Mouse (Mus musculus) layer of hippocampus, adult 6 months (tissue): ENCODE results near the gene Prpf31. TPM values are rescaled to one million over a fixed set of nuclear protein-coding genes. Genes with fewer than 3 reads are reported as not detected.

Experiments used
- long read RNA-seq, 2 experiments: library from polyadenylated mRNA; unstranded; transcript quantifications; one replicate each; pipeline ENCODE4 v2.0.0; 2019 to 2020
- microRNA-seq: library from miRNA; unstranded; fragments of <30 nt; microRNA quantifications from one replicate; pipeline ENCODE4 v1.2.0, GENCODE M21; 2020
- polyA plus RNA-seq: library from polyadenylated mRNA; unstranded; fragments of <200 nt; fragmentation: Nextera tagmentation; gene quantifications from 2 replicates; pipeline ENCODE4 v1.2.3, GENCODE M21; 2021

Gene Prpf31
- 53.8 and 55.5 TPM in 2 replicates for polyA plus RNA-seq
- long read RNA-seq, experiment 1, transcript Prpf31-201 (14 exons, 3,144 nt), result minor isoform, 17 of 52 reads
- long read RNA-seq, experiment 1, transcript Prpf31-205 (3 exons, 827 nt), result major isoform, 19 of 52 reads
- long read RNA-seq, experiment 1, partial matches to known transcripts, result 12 of 52 reads
- long read RNA-seq, experiment 1, other reads (novel, unspliced or antisense), result 4 of 52 reads
- long read RNA-seq, experiment 2, transcript Prpf31-201 (14 exons, 3,144 nt), result major isoform, 153 of 188 reads
- long read RNA-seq, experiment 2, transcript Prpf31-205 (3 exons, 827 nt), result minor isoform, 6 of 188 reads
- long read RNA-seq, experiment 2, partial matches to known transcripts, result 15 of 188 reads
- long read RNA-seq, experiment 2, other reads (novel, unspliced or antisense), result 13 of 188 reads

GRCm38 (mm10) chr7:3629543-3630477 is at the start of gene Prpf31, which contains the start of gene Tfpt:
TSS of gene Prpf31 (plus strand) at chr7:3629985.
TSS of gene Tfpt (minus strand) at chr7:3629929.

GRCm38 (mm10) chr7:3616057-3616388 is 13.8 kb upstream of the Prpf31 start, which contains the start of gene Oscar:
TSS of gene Oscar (minus strand) at chr7:3616157.

GRCm38 (mm10) chr7:3617242-3617995 is 12.4 kb upstream of the Prpf31 start, which contains the start of gene Ndufa3:
TSS of gene Ndufa3 (plus strand) at chr7:3617373.

DNA sequence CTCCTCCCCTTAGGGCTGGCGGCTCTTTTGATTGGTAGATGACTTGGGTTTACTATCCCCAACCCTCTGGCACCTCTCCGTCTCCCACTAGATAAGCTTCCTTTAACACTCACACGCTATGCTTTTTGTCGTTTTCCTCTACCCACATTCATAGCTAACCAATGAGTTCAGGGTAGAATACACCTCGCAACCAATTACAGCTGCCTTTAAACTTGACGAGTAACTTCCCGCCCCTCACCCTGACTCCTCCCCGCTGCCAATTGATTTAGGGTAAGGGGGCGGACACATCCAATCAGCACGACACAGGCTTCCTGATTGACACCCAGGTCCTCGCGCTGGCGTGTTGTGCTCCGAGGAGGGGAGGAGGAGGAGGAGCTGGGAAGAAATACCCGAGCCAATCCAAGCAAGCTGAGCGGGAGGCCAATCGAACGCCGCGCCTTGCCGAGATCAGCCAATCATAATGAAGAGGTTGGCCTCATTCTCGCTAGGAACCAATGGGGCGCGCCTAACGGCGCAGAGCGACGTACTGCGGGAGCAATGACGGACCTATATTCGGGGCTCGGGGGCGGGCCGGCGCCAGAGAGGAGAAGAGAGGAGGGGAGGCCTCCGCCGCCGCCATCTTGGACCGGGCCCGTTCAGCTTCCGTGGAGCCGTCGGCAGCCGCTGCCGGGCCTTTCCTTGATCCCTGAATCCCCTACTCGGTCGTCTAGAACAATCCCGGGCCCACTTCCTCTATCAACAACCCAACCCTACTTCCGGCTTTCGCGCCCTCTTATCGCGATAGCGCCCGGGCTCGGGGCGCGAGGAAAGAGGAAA is 15.1 kb downstream of the Prpf31 start, which contains the start of gene Cnot3:
Gene Cnot3, plus strand, starts transcription at position 597 of the 816 bp plus-strand sequence.

GRCm38 (mm10) chr7:3665215-3666114 is 35.7 kb downstream of the Prpf31 start, which contains the start of gene Leng1:
TSS of gene Leng1 (minus strand) at chr7:3665840.

DNA sequence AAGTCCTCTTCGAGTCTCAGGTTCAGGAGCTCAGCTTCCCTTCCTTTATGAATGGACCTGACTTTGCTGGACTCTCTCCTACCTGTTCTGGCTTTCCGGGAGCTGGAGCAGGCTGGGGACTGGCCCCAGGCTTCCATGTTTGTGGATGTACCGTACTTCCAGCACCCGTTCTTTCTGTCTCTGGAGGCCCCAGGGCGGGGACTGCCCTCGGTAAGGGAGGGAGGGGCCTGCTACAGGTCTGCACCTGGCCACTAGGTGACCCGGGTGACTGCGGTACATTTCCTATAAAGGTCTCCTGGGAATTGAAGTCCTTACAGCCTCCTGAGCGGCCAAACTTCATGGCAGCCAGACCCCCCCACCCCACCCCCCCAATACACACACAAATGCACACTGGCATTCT is 47.6 kb downstream of the Prpf31 start, which contains the start of gene Tmc4:
Gene Tmc4, minus strand, starts transcription at position 212 of the 400 bp plus-strand sequence.

Small RNAs within 50 kb of the gene (microRNA-seq; reads per million reads assigned to microRNA genes)
- gene Gm25100 (not detected), gene Mir3572 (12.2 reads per million, percentile 34 among the genes with 10 or more reads in this experiment)

Other genes starting within 250 kb of the Prpf31 start
- 32.7 and 32.8 TPM in 2 replicates for gene Cacng8, start 239.3 kb upstream of the Prpf31 start, polyA plus RNA-seq
- gene Cacng6, start 205.8 kb upstream of the Prpf31 start, polyA plus RNA-seq, result 1.1 and 1.6 TPM in 2 replicates
- 0.13 TPM in 1 of 2 replicates, not detected in the other for gene Tarm1, start 127.4 kb upstream of the Prpf31 start, polyA plus RNA-seq
- gene Oscar, start 13.8 kb upstream of the Prpf31 start, polyA plus RNA-seq, result 0.24 and 0.25 TPM in 2 replicates
- gene Ndufa3, start 12.6 kb upstream of the Prpf31 start, polyA plus RNA-seq, result 1,754 and 1,945 TPM in 2 replicates
- gene Tfpt, start 56 bp upstream of the Prpf31 start, polyA plus RNA-seq, result 39.0 and 39.3 TPM in 2 replicates
- 18.2 and 22.9 TPM in 2 replicates for gene Cnot3, start 15.3 kb downstream of the Prpf31 start, polyA plus RNA-seq
- 5.0 and 5.5 TPM in 2 replicates for gene Leng1, start 35.9 kb downstream of the Prpf31 start, polyA plus RNA-seq
- gene Tmc4, start 47.6 kb downstream of the Prpf31 start, polyA plus RNA-seq, result 0.29 and 0.54 TPM in 2 replicates
- gene Tsen34, start 62.9 kb downstream of the Prpf31 start, polyA plus RNA-seq, result 141 and 142 TPM in 2 replicates
- 82.6 and 97.6 TPM in 2 replicates for gene Mboat7, start 63.5 kb downstream of the Prpf31 start, polyA plus RNA-seq
- 1,376 and 1,434 TPM in 2 replicates for gene Rps9, start 74.0 kb downstream of the Prpf31 start, polyA plus RNA-seq
- 0.11 and 0.23 TPM in 2 replicates for gene Pirb, start 90.4 kb downstream of the Prpf31 start, polyA plus RNA-seq
- gene Gm15448, start 195.7 kb downstream of the Prpf31 start, polyA plus RNA-seq, result not detected in 2 replicates
- gene Pira2, start 215.1 kb downstream of the Prpf31 start, polyA plus RNA-seq, result not detected in 2 replicates